Mouse (Mus musculus) hindbrain, embryonic 13.5 days (tissue): ENCODE measurements around the gene Adcy6. TPM values are rescaled to one million over a fixed set of nuclear protein-coding genes. Genes with fewer than 3 reads are reported as not detected.

Experiments used
- ATAC-seq: fragments of 200-750 bp; cut with Nextera tagmentation; 2 replicates; pipeline ENCODE4 v1.8.0; 2017; ENCODE audit warnings: moderate TSS enrichment; ENCODE audit not compliant: low FRiP score
- H3K27ac ChIP-seq: fragments of 300-500 bp; sonication (generic); 2 replicates; pipeline ENCODE4 v1.5.1; 2015; ENCODE audit warnings: inconsistent platforms, mild to moderate bottlenecking, moderate library complexity
- H3K27me3 ChIP-seq: fragments of 300-500 bp; sonication (generic); 2 replicates; pipeline ENCODE4 v1.6.1; 2015; ENCODE audit warnings: mild to moderate bottlenecking, inconsistent platforms
- H3K36me3 ChIP-seq: fragments of 300-500 bp; sonication (generic); 2 replicates; pipeline ENCODE4 v1.6.1; 2015; ENCODE audit warnings: mild to moderate bottlenecking, inconsistent platforms
- H3K4me1 ChIP-seq: fragments of 300-500 bp; sonication (generic); replicated peaks from 2 replicates; pipeline ENCODE4 v1.6.1; 2015; ENCODE audit warnings: inconsistent platforms
- H3K4me2 ChIP-seq: fragments of 300-500 bp; sonication (generic); 2 replicates; pipeline ENCODE4 v1.6.1; 2015; ENCODE audit warnings: inconsistent platforms, mild to moderate bottlenecking, moderate library complexity
- H3K4me3 ChIP-seq: fragments of 300-500 bp; sonication (generic); 2 replicates; pipeline ENCODE4 v1.5.1; 2015; ENCODE audit warnings: mild to moderate bottlenecking, inconsistent platforms
- H3K9ac ChIP-seq: fragments of 300-500 bp; sonication (generic); 2 replicates; pipeline ENCODE4 v1.6.1; 2015; ENCODE audit warnings: mild to moderate bottlenecking, inconsistent platforms
- H3K9me3 ChIP-seq: fragments of 300-500 bp; sonication (generic); 2 replicates; pipeline ENCODE4 v1.6.1; 2016; ENCODE audit warnings: inconsistent platforms
- WGBS: fragments of 180-500 bp; shearing (Covaris S2); methylation state at CpG from one replicate; pipeline ENCODE4 v1.1.7; 2015; 5-methylcytosine and 5-hydroxymethylcytosine counted together
- polyA plus RNA-seq: library from polyadenylated mRNA; unstranded; fragments of >200 nt; fragmentation: Nextera tagmentation; extraction: Ambion mirVana; gene quantifications from 2 replicates; pipeline ENCODE4 v1.2.1, GENCODE M21; 2015

Adcy6 gene
- polyA plus RNA-seq, 1 experiment from 2014 or later = 10.1 TPM

GRCm38 (mm10) chr15:98607557-98607956, 2.3 kb downstream of the Adcy6 start:
- Histone ChIP-seq H3K27me3 (no peaks in the 10 kb centered on the region), H3K4me2 (peak overlapping the region; percentile 76), H3K9ac (peak overlapping the region; percentile 88), H3K4me3 (peak overlapping the region; percentile 75), H3K36me3 (peaks cover 29% of the 10 kb centered on the region), H3K9me3 (no peaks in the 10 kb centered on the region), H3K4me1 (peaks cover 48% of the 10 kb centered on the region), H3K27ac (no peak overlapping the region)
- ATAC-seq = no peak
- WGBS = 13% methylated on average over 4 of the region's 4 CpGs

GRCm38 (mm10) chr15:98606739-98607138, 3.1 kb downstream of the Adcy6 start:
- Histone ChIP-seq H3K27ac (no peak overlapping the region), H3K4me2 (peak overlapping the region; percentile 76; the same call in 1 of the 2 replicates), H3K4me1 (peaks cover 56% of the 10 kb centered on the region), H3K27me3 (no peaks in the 10 kb centered on the region), H3K9ac (peak overlapping the region; percentile 88; the same call in 1 of the 2 replicates), H3K9me3 (no peaks in the 10 kb centered on the region), H3K4me3 (no peak overlapping the region), H3K36me3 (peaks cover 38% of the 10 kb centered on the region)
- ATAC-seq = no peak
- WGBS = 71% methylated on average over 9 of the region's 9 CpGs

- Histone ChIP-seq H3K4me3 (no peak overlapping the region), H3K9me3 (no peaks in the 10 kb centered on the region), H3K4me1 (peaks cover 56% of the 10 kb centered on the region), H3K9ac (no peak overlapping the region), H3K27me3 (no peaks in the 10 kb centered on the region), H3K36me3 (peaks cover 43% of the 10 kb centered on the region), H3K27ac (no peak overlapping the region), H3K4me2 (no peak overlapping the region)
- WGBS = 90% methylated on average over 12 of the region's 12 CpGs
- no peak for ATAC-seq
These were observed 3.8 kb downstream of the Adcy6 start for GRCm38 (mm10) chr15:98606051-98606536.

- Histone ChIP-seq H3K36me3 (peaks cover 58% of the 10 kb centered on the region), H3K9me3 (no peaks in the 10 kb centered on the region), H3K4me2 (no peak overlapping the region), H3K4me3 (no peak overlapping the region), H3K27ac (no peak overlapping the region), H3K9ac (no peak overlapping the region), H3K4me1 (peaks cover 57% of the 10 kb centered on the region), H3K27me3 (no peaks in the 10 kb centered on the region)
- ATAC-seq = no peak
- 96% methylated on average over 24 of the region's 24 CpGs for WGBS
These were observed 5.8 kb downstream of the Adcy6 start for GRCm38 (mm10) chr15:98604041-98604575.

- Histone ChIP-seq H3K27ac (no peak overlapping the region), H3K4me1 (peaks cover 49% of the 10 kb centered on the region), H3K4me3 (no peak overlapping the region), H3K4me2 (0 out of 2 replicates have a peak overlapping the region, but pooled peaks have one; percentile 2), H3K36me3 (peaks cover 68% of the 10 kb centered on the region), H3K27me3 (no peaks in the 10 kb centered on the region), H3K9ac (peak overlapping the region; percentile 56), H3K9me3 (no peaks in the 10 kb centered on the region)
- WGBS = 63% methylated on average over 4 of the region's 4 CpGs
- no peak for ATAC-seq
These were observed 6.9 kb downstream of the Adcy6 start for GRCm38 (mm10) chr15:98602921-98603458.

- peak overlapping the region; percentile 56; the same call in 1 of the 2 replicates for H3K9ac ChIP-seq
- H3K36me3 ChIP-seq = peaks cover 74% of the 10 kb centered on the region
These were observed 7.5 kb downstream of the Adcy6 start for GRCm38 (mm10) chr15:98602191-98602881.

GRCm38 (mm10) chr15:98601832-98602190, 8.1 kb downstream of the Adcy6 start:
- WGBS = 81% methylated on average over 7 of the region's 7 CpGs
- Histone ChIP-seq H3K36me3 (peaks cover 80% of the 10 kb centered on the region), H3K4me2 (no peak overlapping the region)

More at GRCm38 (mm10) chr15:98602191-98602881, 7.5 kb downstream of the Adcy6 start:
- 0 out of 2 replicates have a peak overlapping the region, but pooled peaks have one; percentile 15 for H3K4me2 ChIP-seq
- H3K4me3 ChIP-seq = no peak overlapping the region
- H3K27ac ChIP-seq = no peak overlapping the region
- H3K4me1 ChIP-seq = peaks cover 43% of the 10 kb centered on the region
- H3K9me3 ChIP-seq = no peaks in the 10 kb centered on the region
- WGBS = 61% methylated on average over 13 of the region's 13 CpGs
- H3K27me3 ChIP-seq = no peaks in the 10 kb centered on the region
- no peak for ATAC-seq

GRCm38 (mm10) chr15:98600036-98600709, 9.7 kb downstream of the Adcy6 start:
- H3K9ac ChIP-seq = no peak overlapping the region
- no peak for ATAC-seq
- no peak overlapping the region for H3K27ac ChIP-seq
- 81% methylated on average over 12 of the region's 12 CpGs for WGBS
- H3K27me3 ChIP-seq = no peaks in the 10 kb centered on the region
- peaks cover 29% of the 10 kb centered on the region for H3K4me1 ChIP-seq
- no peak overlapping the region for H3K4me2 ChIP-seq
- no peak overlapping the region for H3K4me3 ChIP-seq
- peaks cover 89% of the 10 kb centered on the region for H3K36me3 ChIP-seq
- H3K9me3 ChIP-seq = no peaks in the 10 kb centered on the region

More at GRCm38 (mm10) chr15:98601832-98602190, 8.1 kb downstream of the Adcy6 start:
- ATAC-seq = no peak
- Histone ChIP-seq H3K27ac (no peak overlapping the region), H3K4me1 (peaks cover 37% of the 10 kb centered on the region), H3K27me3 (no peaks in the 10 kb centered on the region), H3K9ac (0 out of 2 replicates have a peak overlapping the region, but pooled peaks have one; percentile 56), H3K9me3 (no peaks in the 10 kb centered on the region), H3K4me3 (no peak overlapping the region)

GRCm38 (mm10) chr15:98596609-98597008, 13.3 kb downstream of the Adcy6 start:
- no peaks in the 10 kb centered on the region for H3K27me3 ChIP-seq
- peaks cover 9% of the 10 kb centered on the region; the same call in 1 of the 2 replicates for H3K4me1 ChIP-seq
- H3K9ac ChIP-seq = peak overlapping the region; percentile 8; the same call in 1 of the 2 replicates
- no peak overlapping the region for H3K4me3 ChIP-seq
- no peak for ATAC-seq
- H3K9me3 ChIP-seq = no peaks in the 10 kb centered on the region
- H3K27ac ChIP-seq = no peak overlapping the region
- peaks cover 93% of the 10 kb centered on the region for H3K36me3 ChIP-seq
- no peak overlapping the region for H3K4me2 ChIP-seq
- WGBS = 93% methylated on average over 14 of the region's 14 CpGs

GRCm38 (mm10) chr15:98595049-98595448, 14.8 kb downstream of the Adcy6 start:
- Histone ChIP-seq H3K4me2 (no peak overlapping the region), H3K27ac (no peak overlapping the region), H3K36me3 (peaks cover 95% of the 10 kb centered on the region), H3K9ac (no peak overlapping the region), H3K9me3 (no peaks in the 10 kb centered on the region), H3K4me1 (peaks cover 1% of the 10 kb centered on the region; the same call in 1 of the 2 replicates), H3K4me3 (no peak overlapping the region), H3K27me3 (no peaks in the 10 kb centered on the region)
- WGBS = 94% methylated on average over 5 of the region's 5 CpGs
- ATAC-seq = no peak

- Histone ChIP-seq H3K4me2 (no peak overlapping the region), H3K9me3 (no peaks in the 10 kb centered on the region), H3K27me3 (no peaks in the 10 kb centered on the region), H3K4me3 (no peak overlapping the region), H3K9ac (no peak overlapping the region), H3K4me1 (no peaks in the 10 kb centered on the region), H3K27ac (no peak overlapping the region), H3K36me3 (peaks cover 96% of the 10 kb centered on the region)
- ATAC-seq = no peak
- 84% methylated on average over 19 of the region's 19 CpGs for WGBS
These were observed 15.7 kb downstream of the Adcy6 start for GRCm38 (mm10) chr15:98594193-98594592.

- Histone ChIP-seq H3K9ac (no peak overlapping the region), H3K4me3 (no peak overlapping the region), H3K9me3 (no peaks in the 10 kb centered on the region), H3K4me2 (no peak overlapping the region), H3K4me1 (no peaks in the 10 kb centered on the region), H3K36me3 (peaks cover 76% of the 10 kb centered on the region), H3K27ac (no peak overlapping the region), H3K27me3 (no peaks in the 10 kb centered on the region)
- 66% methylated on average over 4 of the region's 4 CpGs for WGBS
- ATAC-seq = no peak
These were observed 18.5 kb downstream of the Adcy6 start for GRCm38 (mm10) chr15:98591396-98591795.
